Mouse (Mus musculus) forebrain, embryonic 11.5 days (tissue): ENCODE results near the gene Nudt7. TPM values are rescaled to one million over a fixed set of nuclear protein-coding genes. Genes with fewer than 3 reads are reported as not detected.

Source experiments
- ATAC-seq: fragments of 200-750 bp; cut with Nextera tagmentation; replicated peaks from 2 replicates; pipeline ENCODE4 v1.8.0; 2017; ENCODE audit warnings: moderate TSS enrichment; ENCODE audit not compliant: low FRiP score
- DNase-seq: peaks from one replicate; pipeline ENCODE4 v3.0.0-alpha.2; 2017; ENCODE audit warnings: low spot score
- H3K27ac ChIP-seq: fragments of 300-500 bp; sonication (generic); 2 replicates; pipeline ENCODE4 v1.5.1; 2014; ENCODE audit warnings: low read depth, low read length
- H3K27me3 ChIP-seq: fragments of 300-500 bp; sonication (generic); 2 replicates; pipeline ENCODE4 v1.6.1; 2014; ENCODE audit warnings: mild to moderate bottlenecking, low read length, mixed read lengths; ENCODE audit not compliant: control insufficient read depth, insufficient read depth
- H3K36me3 ChIP-seq: fragments of 300-500 bp; sonication (generic); 2 replicates; pipeline ENCODE4 v1.6.1; 2014; ENCODE audit warnings: mild to moderate bottlenecking, low read length, moderate library complexity, mixed read lengths; ENCODE audit not compliant: control insufficient read depth, insufficient read depth
- H3K4me1 ChIP-seq: fragments of 300-500 bp; sonication (generic); replicated peaks from 2 replicates; pipeline ENCODE4 v1.6.1; 2014; ENCODE audit warnings: low read length, mixed read lengths; ENCODE audit not compliant: control insufficient read depth, insufficient read depth
- H3K4me2 ChIP-seq: fragments of 300-500 bp; sonication (generic); 2 replicates; pipeline ENCODE4 v1.6.1; 2014; ENCODE audit warnings: low read depth, mild to moderate bottlenecking, low read length, moderate library complexity, mixed read lengths; ENCODE audit not compliant: severe bottlenecking
- H3K4me3 ChIP-seq: fragments of 300-500 bp; sonication (generic); 2 replicates; pipeline ENCODE4 v1.5.1; 2014; ENCODE audit warnings: low read depth, low read length
- H3K9ac ChIP-seq: fragments of 300-500 bp; sonication (generic); 2 replicates; pipeline ENCODE4 v1.6.1; 2014; ENCODE audit warnings: low read length
- H3K9me3 ChIP-seq: fragments of 300-500 bp; sonication (generic); 2 replicates; pipeline ENCODE4 v1.6.1; 2016; ENCODE audit warnings: low read length, mixed read lengths; ENCODE audit not compliant: control insufficient read depth
- WGBS: fragments of 180-500 bp; shearing (Covaris S2); extraction: QIAGEN DNeasy Blood & Tissue Kit; methylation state at CpG from one replicate; pipeline ENCODE4 v1.1.7; 2014; 5-methylcytosine and 5-hydroxymethylcytosine counted together
- polyA plus RNA-seq: library from polyadenylated mRNA; unstranded; fragments of >200 nt; fragmentation: Nextera tagmentation; extraction: Ambion mirVana; gene quantifications from 2 replicates; pipeline ENCODE4 v1.2.1, GENCODE M21; 2014

Gene Nudt7
- polyA plus RNA-seq, 1 experiment from 2014 or later, result 10.6 TPM

DNA sequence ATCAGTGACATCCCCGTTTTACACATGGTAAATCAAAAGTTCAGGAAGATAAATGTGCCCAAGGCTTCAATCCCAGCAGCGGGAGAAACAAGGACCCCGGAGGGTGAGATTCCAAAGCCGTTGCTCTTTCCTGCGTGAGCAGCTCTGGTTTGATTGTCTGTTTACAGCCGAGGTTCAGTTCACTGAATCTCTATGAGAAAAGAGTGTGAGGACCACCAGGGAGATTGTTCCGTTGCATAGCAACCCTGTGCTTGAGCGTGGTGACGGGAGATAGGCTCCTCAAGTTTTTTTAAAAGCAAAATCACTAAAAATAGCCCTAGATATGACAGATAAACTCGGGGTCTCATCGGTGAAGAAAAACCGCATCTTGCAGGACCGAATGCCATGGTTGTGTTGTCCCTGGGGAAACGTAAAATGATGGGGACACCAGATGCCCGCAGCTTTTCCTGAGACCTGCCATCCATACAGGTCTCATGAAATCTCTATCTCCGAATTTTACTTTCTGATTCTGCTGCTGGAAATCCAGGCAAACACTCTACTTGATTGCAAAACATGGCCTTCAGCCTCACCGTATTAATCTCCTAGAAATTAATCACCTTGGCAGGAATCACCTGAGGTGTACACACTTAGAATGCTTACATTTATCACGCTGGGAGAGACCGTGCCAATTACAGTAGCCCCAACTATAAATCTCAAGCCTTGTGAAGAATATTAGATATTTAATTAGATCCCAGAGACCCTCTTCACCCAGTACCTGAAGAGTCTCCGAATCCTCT is 23.8 kb upstream of the Nudt7 start:
- no peaks in the 10 kb centered on the region for H3K36me3 ChIP-seq
- DNase-seq (no peak), ATAC-seq (0 out of 2 replicates have a peak, but pooled peaks have one; percentile 33)
- 80% methylated on average over 20 of the region's 20 CpGs for WGBS
- H3K27ac ChIP-seq, result no peak overlapping the region
- H3K27me3 ChIP-seq, result no peaks in the 10 kb centered on the region
- no peak overlapping the region for H3K4me3 ChIP-seq
- H3K4me1 ChIP-seq, result no peaks in the 10 kb centered on the region
- no peak overlapping the region for H3K9ac ChIP-seq
- H3K4me2 ChIP-seq, result no peak overlapping the region
- no peaks in the 10 kb centered on the region for H3K9me3 ChIP-seq

DNA sequence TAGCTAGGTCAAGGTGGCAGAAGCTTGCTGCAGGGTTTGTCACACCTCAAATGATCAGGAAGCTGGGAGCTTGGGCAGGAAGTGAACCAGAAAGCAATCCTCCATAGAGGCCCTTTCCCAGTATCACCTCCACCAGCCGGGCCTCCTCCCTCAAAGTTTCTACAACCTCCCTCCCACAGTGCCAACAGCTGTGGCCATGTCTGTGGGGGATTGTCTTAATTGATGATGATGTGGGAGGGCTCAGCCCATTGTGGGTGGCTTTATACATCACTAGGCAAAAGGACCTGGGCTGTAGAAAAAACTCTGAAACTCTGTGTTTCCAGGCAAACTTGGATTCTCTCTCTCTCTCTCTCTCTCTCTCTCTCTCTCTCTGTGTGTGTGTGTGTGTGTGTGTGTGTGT is 18.3 kb upstream of the Nudt7 start:
- ATAC-seq (peak; percentile 37; the same call in 1 of the 2 replicates), DNase-seq (no peak)
- Histone ChIP-seq H3K27ac (no peak overlapping the region), H3K4me2 (no peak overlapping the region), H3K4me3 (no peak overlapping the region), H3K36me3 (no peaks in the 10 kb centered on the region), H3K9ac (no peak overlapping the region), H3K4me1 (peaks cover 8% of the 10 kb centered on the region; the same call in 1 of the 2 replicates), H3K27me3 (no peaks in the 10 kb centered on the region), H3K9me3 (no peaks in the 10 kb centered on the region)
- WGBS, result 28% methylated on average over 1 of the region's 1 CpGs

DNA sequence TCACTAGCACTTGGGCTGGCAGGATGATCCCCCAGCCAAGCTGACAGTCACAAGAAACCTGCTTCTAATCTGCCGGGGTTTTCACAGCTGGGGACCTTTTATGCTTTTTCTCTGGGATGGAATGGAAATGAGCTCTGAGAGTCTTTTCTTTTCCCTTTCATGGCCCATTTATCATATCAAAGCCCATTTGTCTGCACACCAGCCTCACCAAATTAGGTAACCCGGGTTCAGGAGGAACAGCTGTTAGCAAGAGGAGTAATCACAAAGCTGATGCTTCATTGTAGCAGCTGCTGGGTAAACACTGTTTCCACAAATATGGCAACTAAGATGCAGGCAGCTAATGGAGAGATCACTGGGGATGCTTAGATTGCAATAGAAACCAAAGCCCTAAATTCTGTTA is 17.3 kb upstream of the Nudt7 start:
- no peaks in the 10 kb centered on the region for H3K27me3 ChIP-seq
- H3K4me2 ChIP-seq, result no peak overlapping the region
- WGBS, result 3% methylated on average over 2 of the region's 2 CpGs
- ATAC-seq, result peak; percentile 63; the same call in 1 of the 2 replicates
- H3K4me3 ChIP-seq, result no peak overlapping the region
- H3K4me1 ChIP-seq, result peaks cover 8% of the 10 kb centered on the region; the same call in 1 of the 2 replicates
- no peaks in the 10 kb centered on the region for H3K36me3 ChIP-seq
- H3K9me3 ChIP-seq, result no peaks in the 10 kb centered on the region
- H3K9ac ChIP-seq, result no peak overlapping the region
- H3K27ac ChIP-seq, result no peak overlapping the region
- DNase-seq, result peak; percentile 55

DNA sequence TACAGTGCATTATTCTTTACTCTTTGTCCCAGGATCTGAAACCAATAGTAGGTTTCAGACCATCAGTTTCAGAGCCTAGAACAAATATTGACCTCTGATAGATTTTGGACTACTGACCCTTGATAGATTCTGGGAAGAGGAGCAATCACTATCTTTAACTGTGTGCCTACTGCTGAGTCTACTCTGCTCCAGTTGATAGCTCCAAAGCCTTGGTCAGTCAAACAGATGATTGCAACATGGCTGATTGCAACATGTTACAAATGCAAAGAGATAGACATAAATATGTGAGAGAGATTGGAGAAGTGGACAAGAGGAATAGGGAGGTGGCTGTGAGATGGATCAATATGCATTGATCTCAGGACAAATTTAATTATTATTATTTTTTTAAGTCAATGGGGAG is 15.9 kb upstream of the Nudt7 start:
- Histone ChIP-seq H3K27me3 (no peaks in the 10 kb centered on the region), H3K27ac (no peak overlapping the region), H3K36me3 (no peaks in the 10 kb centered on the region), H3K4me1 (peaks cover 8% of the 10 kb centered on the region; the same call in 1 of the 2 replicates), H3K9me3 (no peaks in the 10 kb centered on the region), H3K9ac (no peak overlapping the region), H3K4me3 (no peak overlapping the region), H3K4me2 (no peak overlapping the region)
- ATAC-seq, result no peak
- DNase-seq, result no peak

DNA sequence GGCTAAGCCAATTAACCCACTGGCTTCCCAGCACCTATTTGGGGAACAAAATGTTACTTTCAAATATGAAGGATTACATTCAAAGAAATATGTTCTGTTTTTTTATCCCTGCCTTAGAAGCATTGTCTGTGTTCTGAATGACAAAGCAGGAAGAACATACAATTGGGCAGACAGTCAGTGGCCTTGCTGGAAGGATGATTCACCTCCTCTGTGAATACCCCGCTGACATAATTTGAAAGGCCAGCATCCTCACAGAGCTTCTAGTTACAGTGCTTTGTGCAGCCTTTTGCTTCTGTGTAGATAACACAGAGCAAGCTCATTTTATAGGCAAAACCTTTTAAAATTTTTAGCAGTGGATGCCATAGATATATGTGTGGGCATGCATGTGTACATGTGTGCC is 11.6 kb upstream of the Nudt7 start:
- Histone ChIP-seq H3K27ac (no peak overlapping the region), H3K9ac (no peak overlapping the region), H3K4me1 (no peaks in the 10 kb centered on the region), H3K4me3 (no peak overlapping the region), H3K4me2 (no peak overlapping the region), H3K9me3 (no peaks in the 10 kb centered on the region), H3K27me3 (no peaks in the 10 kb centered on the region), H3K36me3 (no peaks in the 10 kb centered on the region)
- ATAC-seq (no peak), DNase-seq (no peak)
- 90% methylated on average over 1 of the region's 1 CpGs for WGBS

DNA sequence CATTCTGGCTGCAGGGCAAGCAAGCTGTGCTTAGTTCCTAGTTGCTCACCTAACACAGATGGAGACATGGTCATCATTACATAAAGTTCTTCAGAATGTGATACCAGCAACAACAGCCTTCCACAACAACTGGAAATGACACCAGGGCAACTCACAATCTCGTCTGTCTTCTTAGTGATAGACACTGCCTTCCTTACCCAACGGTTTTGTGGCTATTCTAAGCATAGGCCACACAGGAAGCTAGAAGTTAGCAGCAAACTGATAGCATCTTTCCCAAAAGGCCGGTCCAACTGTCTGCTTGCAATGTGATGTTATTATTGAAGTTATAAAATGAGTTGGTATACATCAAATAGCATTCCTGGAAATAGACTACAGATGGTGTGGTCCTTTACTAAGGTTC is 9.7 kb upstream of the Nudt7 start:
- no peak for ATAC-seq
- H3K27me3 ChIP-seq, result no peaks in the 10 kb centered on the region
- H3K9me3 ChIP-seq, result no peaks in the 10 kb centered on the region
- H3K27ac ChIP-seq, result no peak overlapping the region
- no peak overlapping the region for H3K4me2 ChIP-seq
- no peak overlapping the region for H3K4me3 ChIP-seq
- H3K9ac ChIP-seq, result no peak overlapping the region
- H3K36me3 ChIP-seq, result no peaks in the 10 kb centered on the region
- no peaks in the 10 kb centered on the region for H3K4me1 ChIP-seq
- DNase-seq, result no peak
- 74% methylated on average over 3 of the region's 3 CpGs for WGBS

DNA sequence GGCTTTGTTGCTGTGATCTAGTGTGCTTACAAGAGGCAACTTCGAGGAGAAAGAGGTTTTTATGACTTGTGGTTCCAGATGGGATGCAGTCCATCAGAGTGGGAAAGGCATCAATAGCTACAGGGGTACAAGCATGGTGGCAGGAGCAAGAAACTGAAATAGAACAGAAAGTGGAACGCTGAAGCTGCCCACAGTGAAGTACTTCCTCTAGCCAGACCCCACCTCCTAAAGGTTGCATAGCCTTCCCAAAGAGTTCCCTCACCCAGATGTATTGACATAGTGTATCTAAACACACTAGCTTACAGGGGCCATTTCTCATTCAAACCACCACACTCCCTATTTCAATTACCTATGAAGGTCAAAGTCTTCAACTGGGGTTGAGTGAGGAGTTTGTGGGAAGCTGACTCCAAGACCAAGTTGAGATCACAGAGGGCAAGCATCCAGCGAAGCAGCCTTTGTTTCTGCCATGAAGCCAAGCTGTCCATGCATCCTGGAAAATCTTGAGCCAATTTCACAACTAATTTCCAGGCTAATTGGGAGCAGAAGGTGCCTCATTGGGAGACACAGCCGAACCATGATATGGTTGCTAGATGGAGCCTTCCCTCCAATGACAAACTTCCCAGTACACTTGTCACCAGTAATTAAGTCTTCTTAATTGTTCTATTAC is 9.1 kb upstream of the Nudt7 start:
- ATAC-seq, result no peak
- no peak overlapping the region for H3K27ac ChIP-seq
- H3K4me3 ChIP-seq, result no peak overlapping the region
- no peaks in the 10 kb centered on the region for H3K27me3 ChIP-seq
- no peak for DNase-seq
- H3K36me3 ChIP-seq, result no peaks in the 10 kb centered on the region
- H3K4me2 ChIP-seq, result no peak overlapping the region
- no peak overlapping the region for H3K9ac ChIP-seq
- WGBS, result 73% methylated on average over 4 of the region's 4 CpGs
- H3K9me3 ChIP-seq, result no peaks in the 10 kb centered on the region
- no peaks in the 10 kb centered on the region for H3K4me1 ChIP-seq

DNA sequence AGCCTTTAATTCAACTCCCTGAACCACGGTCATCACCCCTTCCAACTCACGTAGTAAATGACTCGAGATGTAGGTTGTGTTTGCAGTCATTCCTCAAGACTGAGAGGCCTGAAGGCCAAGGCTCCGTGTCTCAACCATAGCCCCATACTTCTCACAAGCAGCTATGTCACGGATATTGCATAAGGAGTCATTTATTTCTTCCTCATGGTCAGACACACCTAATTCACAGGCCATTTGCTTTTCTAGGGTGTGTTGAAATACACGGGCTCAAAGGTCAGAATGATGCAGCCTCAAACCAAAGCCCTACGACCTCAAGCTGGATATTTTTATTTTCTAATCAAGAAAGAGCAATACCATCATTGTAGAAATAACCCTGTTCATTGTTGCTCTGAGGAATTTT is 2.5 kb upstream of the Nudt7 start:
- Histone ChIP-seq H3K4me3 (no peak overlapping the region), H3K9ac (no peak overlapping the region), H3K27ac (no peak overlapping the region), H3K27me3 (no peaks in the 10 kb centered on the region), H3K36me3 (no peaks in the 10 kb centered on the region), H3K4me1 (peaks cover 4% of the 10 kb centered on the region; the same call in 1 of the 2 replicates), H3K4me2 (no peak overlapping the region), H3K9me3 (no peaks in the 10 kb centered on the region)
- DNase-seq (no peak), ATAC-seq (no peak)
- WGBS, result 86% methylated on average over 7 of the region's 7 CpGs
